In the genomic region with DNA sequence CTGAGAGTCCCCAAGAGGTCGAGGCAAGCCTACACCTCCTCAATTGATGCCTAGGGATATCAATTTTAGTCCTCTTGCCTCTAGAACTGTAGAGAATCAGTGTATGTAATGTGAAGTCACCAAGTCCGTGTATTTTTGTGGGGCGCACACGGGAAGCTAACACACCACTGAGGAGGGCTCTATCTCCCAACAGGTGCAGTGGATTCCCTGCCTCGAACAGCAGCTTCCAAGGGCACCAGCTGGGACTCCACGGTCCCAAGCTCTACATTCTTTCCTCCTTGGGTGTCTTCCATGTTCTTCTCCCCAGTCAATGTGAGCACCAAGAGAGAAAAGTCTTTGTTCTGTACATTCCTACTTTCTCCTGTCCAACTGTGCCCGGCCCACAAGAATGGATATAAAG, we compare ENCODE assay signal across 29 mouse cellular contexts. TPM values are rescaled to one million over a fixed set of nuclear protein-coding genes. Genes with fewer than 3 reads are reported as not detected.
"Had no signal": no experiment of that assay in that cellular context is flagged by ENCODE, and none has a peak within 500 bp of the region (broad histone marks: within the 10 kb centered on the region; RNA-seq: fewer than 3 reads in every experiment).

No protein-coding gene starts in this region.

- H3K36me3 ChIP-seq: limb, embryonic 10.5 days; limb, embryonic 12.5 days; limb, embryonic 13.5 days; limb, embryonic 15.5 days; liver, embryonic 12.5 days; liver, embryonic 13.5 days; liver, embryonic 15.5 days; lung, embryonic 15.5 days; midbrain, embryonic 10.5 days; midbrain, embryonic 12.5 days; midbrain, embryonic 13.5 days had no signal

- H3K4me2 ChIP-seq: limb, embryonic 12.5 days; limb, embryonic 13.5 days; limb, embryonic 15.5 days; liver, embryonic 11.5 days; liver, embryonic 12.5 days; liver, embryonic 13.5 days; liver, embryonic 15.5 days; lung, embryonic 14.5 days; lung, embryonic 15.5 days; midbrain, embryonic 12.5 days; midbrain, embryonic 13.5 days had no signal

- H3K9ac ChIP-seq: limb, embryonic 12.5 days; limb, embryonic 13.5 days; limb, embryonic 15.5 days; liver, embryonic 12.5 days; liver, embryonic 13.5 days; liver, embryonic 14.5 days; liver, embryonic 15.5 days; liver, postnatal 0 days; lung, embryonic 14.5 days; lung, embryonic 15.5 days; midbrain, embryonic 12.5 days; midbrain, embryonic 13.5 days had no signal

- H3K9me3 ChIP-seq: limb, embryonic 10.5 days; limb, embryonic 12.5 days; limb, embryonic 13.5 days; limb, embryonic 15.5 days; liver, embryonic 12.5 days; liver, embryonic 13.5 days; liver, embryonic 15.5 days; lung, embryonic 15.5 days; midbrain, embryonic 10.5 days; midbrain, embryonic 12.5 days; midbrain, embryonic 13.5 days had no signal

- ATAC-seq: liver, embryonic 12.5 days; liver, postnatal 0 days; lung, postnatal 0 days; midbrain, embryonic 13.5 days; midbrain, embryonic 16.5 days had no signal

- H3K4me1 ChIP-seq: limb, embryonic 12.5 days; limb, embryonic 13.5 days; limb, embryonic 15.5 days; liver, embryonic 12.5 days; liver, embryonic 13.5 days; liver, embryonic 15.5 days; lung, embryonic 15.5 days; megakaryocyte, embryonic 14.5 days; midbrain, embryonic 12.5 days had no signal

- H3K27me3 ChIP-seq: limb, embryonic 12.5 days; limb, embryonic 13.5 days; limb, embryonic 15.5 days; liver, embryonic 12.5 days; liver, embryonic 13.5 days; liver, embryonic 15.5 days; lung, embryonic 15.5 days; megakaryocyte, embryonic 14.5 days had no signal

- H3K4me3 ChIP-seq: left cerebral cortex, adult 2 months; limb, embryonic 10.5 days; limb, embryonic 12.5 days; limb, embryonic 13.5 days; limb, embryonic 15.5 days; liver, embryonic 12.5 days; liver, embryonic 13.5 days; liver, embryonic 15.5 days; lung, embryonic 15.5 days; megakaryocyte, embryonic 14.5 days; midbrain, embryonic 10.5 days; midbrain, embryonic 12.5 days; midbrain, embryonic 13.5 days had no signal

- H3K27ac ChIP-seq: left cerebral cortex, adult 2 months; limb, embryonic 10.5 days; limb, embryonic 12.5 days; limb, embryonic 13.5 days; limb, embryonic 15.5 days; liver, embryonic 12.5 days; liver, embryonic 13.5 days; liver, embryonic 14.5 days; liver, embryonic 15.5 days; lung, embryonic 15.5 days; macrophage; midbrain, embryonic 10.5 days; midbrain, embryonic 12.5 days; midbrain, embryonic 13.5 days had no signal

- DNase-seq: left cerebral cortex, postnatal 4 days; liver; liver, embryonic 13.5 days; liver, postnatal 0 days; lung, adult 18-20 months; lung, adult 2 months; lung, embryonic 14.5 days; lung, postnatal 10 days; lung, postnatal 14 days; lung, postnatal 36 days; lung, postnatal 4 days; midbrain, embryonic 14.5 days had no signal

RNA-seq across cellular contexts. Expression of gene Tshz3, which starts 38.7 kb away (rescaled TPM):
- polyA plus RNA-seq: macrophage had no signal
